8 mouse cellular contexts compared by ENCODE assay signal in genomic region chr5:23919892-23920731, GRCm38 (mm10).
DNase-seq lines count a peak whose midpoint lies in the region; ATAC-seq and TF ChIP-seq lines count a peak whose summit lies in the region.

No protein-coding gene starts in this region.

- 56% methylated on average over 7 of the region's 7 CpGs for WGBS in forebrain, embryonic 14.5 days
- WGBS in forebrain, embryonic 11.5 days, result 77% methylated on average over 7 of the region's 7 CpGs
- WGBS in kidney, embryonic 16.5 days, result 31% methylated on average over 7 of the region's 7 CpGs
- WGBS in liver, embryonic 16.5 days (ENCODE audit: insufficient replicate concordance), result 67% methylated on average over 7 of the region's 7 CpGs

- ATAC-seq in forebrain, embryonic 14.5 days, result no peak
- no peak for ATAC-seq in forebrain, embryonic 11.5 days (replicated peaks; ENCODE audit: low FRiP score)
- peak; percentile 86 for ATAC-seq in kidney, embryonic 16.5 days (ENCODE audit: low FRiP score, low TSS enrichment)
- ATAC-seq in liver, embryonic 16.5 days (ENCODE audit: low read depth), result no peak

- no peak overlapping the region for H3K4me3 ChIP-seq in forebrain, embryonic 14.5 days (ENCODE audit: low read depth, low read length)
- H3K4me3 ChIP-seq in forebrain, embryonic 11.5 days (ENCODE audit: low read depth, low read length), result no peak overlapping the region
- no peak overlapping the region for H3K4me3 ChIP-seq in kidney, embryonic 16.5 days (ENCODE audit: low read length)
- peak overlapping the region; percentile 23 for H3K4me3 ChIP-seq in liver, embryonic 16.5 days (ENCODE audit: low read depth, low read length)

- H3K27me3 ChIP-seq in forebrain, embryonic 14.5 days (replicated peaks; ENCODE audit: control insufficient read depth, insufficient read depth, low read length), result no peaks in the 10 kb centered on the region
- H3K27me3 ChIP-seq in forebrain, embryonic 11.5 days (ENCODE audit: control insufficient read depth, insufficient read depth, low read length), result no peaks in the 10 kb centered on the region
- H3K27me3 ChIP-seq in kidney, embryonic 16.5 days (ENCODE audit: insufficient read depth, low read length), result no peaks in the 10 kb centered on the region
- no peaks in the 10 kb centered on the region for H3K27me3 ChIP-seq in liver, embryonic 16.5 days (ENCODE audit: control insufficient read depth, insufficient read depth, low read depth, low read length)

- peak; percentile 26 for DNase-seq in forebrain, embryonic 14.5 days (ENCODE audit: low spot score)
- no peak for DNase-seq in forebrain, embryonic 11.5 days (ENCODE audit: low spot score)
- no peak for DNase-seq in kidney, adult 11 months
- peak; percentile 46 for DNase-seq in brain, embryonic 14.5 days (ENCODE audit: low read depth)
- no peak for DNase-seq in adipocyte (ENCODE audit: low spot score)
- no peak for DNase-seq in thymus, adult 18-20 months

- no peak for TF ChIP-seq POLR2A in brain, embryonic 14.5 days (IDR thresholded peaks at IDR 0.05; ENCODE audit: borderline replicate concordance, extremely low read depth, insufficient read depth, insufficient read length, poor library complexity, severe bottlenecking)

- H3K4me2 ChIP-seq in forebrain, embryonic 14.5 days (ENCODE audit: low read length), result no peak overlapping the region
- H3K4me2 ChIP-seq in forebrain, embryonic 11.5 days (ENCODE audit: low read depth, low read length, severe bottlenecking), result no peak overlapping the region
- peak overlapping the region; percentile 31; the same call in 1 of the 2 replicates for H3K4me2 ChIP-seq in kidney, embryonic 16.5 days (replicated peaks; ENCODE audit: low read depth, low read length)
- H3K4me2 ChIP-seq in liver, embryonic 16.5 days (ENCODE audit: low read depth, low read length), result peak overlapping the region; percentile 26; the same call in 1 of the 2 replicates

- H3K36me3 ChIP-seq in forebrain, embryonic 14.5 days (ENCODE audit: control insufficient read depth, insufficient read depth, low read length), result no peaks in the 10 kb centered on the region
- H3K36me3 ChIP-seq in forebrain, embryonic 11.5 days (ENCODE audit: control insufficient read depth, insufficient read depth, low read length), result no peaks in the 10 kb centered on the region
- H3K36me3 ChIP-seq in kidney, embryonic 16.5 days (ENCODE audit: insufficient read depth, low read length), result no peaks in the 10 kb centered on the region
- no peaks in the 10 kb centered on the region for H3K36me3 ChIP-seq in liver, embryonic 16.5 days (ENCODE audit: control insufficient read depth, insufficient read depth)

- H3K4me1 ChIP-seq in forebrain, embryonic 14.5 days (ENCODE audit: control insufficient read depth, insufficient read depth, low read length), result peaks cover 5% of the 10 kb centered on the region; the same call in 1 of the 2 replicates
- H3K4me1 ChIP-seq in forebrain, embryonic 11.5 days (replicated peaks; ENCODE audit: control insufficient read depth, insufficient read depth, low read length), result no peaks in the 10 kb centered on the region
- peaks cover 7% of the 10 kb centered on the region for H3K4me1 ChIP-seq in kidney, embryonic 16.5 days (ENCODE audit: insufficient read depth, low read length)
- H3K4me1 ChIP-seq in liver, embryonic 16.5 days (ENCODE audit: control insufficient read depth, low read depth, low read length), result peaks cover 42% of the 10 kb centered on the region

- no peak overlapping the region for H3K27ac ChIP-seq in forebrain, embryonic 14.5 days (ENCODE audit: low read depth, low read length)
- H3K27ac ChIP-seq in forebrain, embryonic 11.5 days (ENCODE audit: low read depth, low read length), result no peak overlapping the region
- peak overlapping the region; percentile 70 for H3K27ac ChIP-seq in kidney, embryonic 16.5 days (ENCODE audit: low read length)
- peak overlapping the region; percentile 33; the same call in 1 of the 2 replicates for H3K27ac ChIP-seq in liver, embryonic 16.5 days (ENCODE audit: low read length)

- no peak for TF ChIP-seq CTCF in brain, embryonic 14.5 days (IDR thresholded peaks at IDR 0.05; ENCODE audit: borderline replicate concordance, extremely low read depth, insufficient read depth, insufficient read length)

- H3K9me3 ChIP-seq in forebrain, embryonic 14.5 days (replicated peaks; ENCODE audit: control insufficient read depth, low read length), result no peaks in the 10 kb centered on the region
- no peaks in the 10 kb centered on the region for H3K9me3 ChIP-seq in forebrain, embryonic 11.5 days (ENCODE audit: control insufficient read depth, low read length)
- H3K9me3 ChIP-seq in kidney, embryonic 16.5 days (ENCODE audit: low read length), result no peaks in the 10 kb centered on the region
- no peaks in the 10 kb centered on the region for H3K9me3 ChIP-seq in liver, embryonic 16.5 days (replicated peaks; ENCODE audit: control insufficient read depth, low read length)

- H3K9ac ChIP-seq in forebrain, embryonic 14.5 days (ENCODE audit: low read length), result no peak overlapping the region
- H3K9ac ChIP-seq in forebrain, embryonic 11.5 days (ENCODE audit: low read length), result no peak overlapping the region
- H3K9ac ChIP-seq in kidney, embryonic 16.5 days (replicated peaks; ENCODE audit: low read length), result no peak overlapping the region
- H3K9ac ChIP-seq in liver, embryonic 16.5 days (ENCODE audit: low read depth, low read length), result peak overlapping the region; percentile 36; the same call in 1 of the 2 replicates

Comparison
In these comparisons a context has a peak if more than half of its experiments do, and no peak if none do; other contexts are left out.
1. DNase-seq: peak in forebrain, embryonic 14.5 days (single experiment) and brain, embryonic 14.5 days (single experiment); none in forebrain, embryonic 11.5 days (single experiment), kidney, adult 11 months (single experiment), adipocyte (single experiment) and thymus, adult 18-20 months (0 of 2).
2. H3K27ac ChIP-seq: peak in kidney, embryonic 16.5 days (single experiment) and liver, embryonic 16.5 days (single experiment); none in forebrain, embryonic 14.5 days (single experiment) and forebrain, embryonic 11.5 days (single experiment).
3. H3K4me2 ChIP-seq: peak in kidney, embryonic 16.5 days (single experiment) and liver, embryonic 16.5 days (single experiment); none in forebrain, embryonic 14.5 days (single experiment) and forebrain, embryonic 11.5 days (single experiment).